Mouse (Mus musculus) embryo, embryonic 11.5 days (tissue): Measurements from ENCODE around the gene Tcerg1l.

ENCODE experiments used
- DNase-seq: peaks from one replicate; pipeline ENCODE4 v3.0.0-alpha.2; 2012; ENCODE audit warnings: low read depth, low spot score

Tcerg1l gene

DNA sequence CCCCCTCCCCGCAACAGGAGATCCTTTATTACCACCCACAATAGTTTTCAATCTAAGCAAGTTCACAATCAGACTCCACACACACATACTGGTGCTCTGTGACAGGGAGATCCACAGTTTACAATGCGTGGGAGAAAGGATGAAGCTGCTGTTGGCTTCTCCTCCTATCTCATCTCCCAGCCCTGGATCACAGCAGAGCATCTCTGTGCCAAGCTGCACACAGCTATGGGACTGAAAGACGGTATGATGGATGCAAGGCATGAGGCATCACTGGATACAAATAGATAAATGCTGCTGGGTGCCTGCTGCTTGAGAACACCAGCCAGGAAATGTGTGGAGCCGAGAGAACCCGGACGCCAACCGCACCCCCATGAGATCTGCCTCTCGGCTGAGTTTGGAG, 32.0 kb downstream of the Tcerg1l start:
- no peak for DNase-seq

GRCm38 (mm10) chr7:138357475-138357874, 40.1 kb downstream of the Tcerg1l start:
- DNase-seq = no peak

DNA sequence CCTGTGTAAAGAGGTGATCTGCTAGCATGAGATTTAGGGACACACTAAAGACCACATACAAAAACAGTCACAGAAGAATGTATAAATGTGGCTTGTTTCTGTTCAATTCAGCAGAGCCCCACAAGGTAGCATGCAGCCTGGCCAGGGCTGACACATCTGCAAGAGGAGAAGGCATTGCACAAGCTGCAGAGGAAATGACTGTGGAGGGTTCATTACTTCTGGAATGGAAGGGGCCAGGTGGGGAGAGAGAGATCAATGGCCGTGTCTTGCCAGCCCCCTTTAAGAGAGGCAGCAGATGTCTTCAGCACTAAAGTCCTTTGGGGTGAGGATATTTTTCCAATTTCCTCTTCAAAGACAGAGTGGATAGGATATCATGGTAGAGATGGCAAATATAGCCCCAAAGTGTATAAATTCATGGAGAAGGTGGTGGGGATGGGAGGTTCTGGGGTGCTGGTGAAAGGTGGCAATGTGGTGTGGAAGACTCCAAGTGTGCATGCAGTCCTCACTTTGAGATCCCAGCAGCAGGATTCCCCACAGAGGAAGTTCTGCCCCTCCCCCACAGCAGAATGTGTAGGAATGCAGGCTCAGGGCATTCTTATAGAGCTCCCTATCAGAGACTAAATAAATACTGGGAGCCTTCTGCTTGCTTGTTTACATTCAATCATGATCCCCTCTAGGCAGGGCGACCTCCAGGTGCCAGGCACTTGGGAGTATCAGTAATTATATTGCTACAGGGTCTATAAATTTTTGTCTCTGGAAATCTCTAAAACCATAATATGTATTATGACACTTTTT, 40.7 kb downstream of the Tcerg1l start:
- peak; percentile 20 for DNase-seq

DNA sequence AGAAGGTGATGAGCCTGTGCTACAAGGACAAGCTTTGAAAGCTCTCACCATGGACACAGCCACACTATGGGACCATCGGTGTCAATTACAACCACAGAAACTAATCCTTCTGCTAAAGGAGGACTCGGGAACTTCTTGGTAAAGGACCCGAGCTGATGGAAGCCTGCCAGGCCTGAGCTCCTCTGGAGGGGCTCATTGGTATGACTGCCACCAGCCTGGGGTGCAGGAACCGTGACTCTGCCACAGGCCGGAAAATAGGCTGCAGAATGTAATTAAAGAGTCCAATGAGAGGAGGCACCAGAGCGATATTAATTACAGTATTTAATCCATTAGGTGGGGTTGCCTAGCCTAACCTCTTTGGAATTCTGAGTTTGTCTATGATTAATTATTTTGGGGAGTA, 52.1 kb downstream of the Tcerg1l start:
- DNase-seq = no peak

DNA sequence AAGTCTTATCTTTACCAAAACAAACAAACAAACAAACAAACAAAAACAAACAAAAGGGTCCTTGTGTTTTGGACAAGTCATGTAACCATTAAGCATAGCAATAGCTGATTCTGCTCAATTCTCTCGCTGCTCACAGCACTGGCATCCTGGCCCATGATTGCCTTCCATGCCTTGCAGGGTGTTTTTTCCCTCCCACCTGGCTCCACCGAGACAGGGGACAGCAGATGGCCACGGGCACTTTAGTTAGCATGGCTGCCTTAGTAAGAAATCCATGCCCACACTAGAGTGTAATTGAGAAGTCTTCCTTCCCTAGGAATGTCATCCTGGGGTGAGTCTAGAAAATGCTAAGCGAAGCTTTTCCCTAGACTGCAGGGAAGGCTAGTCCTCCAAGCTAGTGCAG, 59.1 kb downstream of the Tcerg1l start:
- no peak for DNase-seq

DNA sequence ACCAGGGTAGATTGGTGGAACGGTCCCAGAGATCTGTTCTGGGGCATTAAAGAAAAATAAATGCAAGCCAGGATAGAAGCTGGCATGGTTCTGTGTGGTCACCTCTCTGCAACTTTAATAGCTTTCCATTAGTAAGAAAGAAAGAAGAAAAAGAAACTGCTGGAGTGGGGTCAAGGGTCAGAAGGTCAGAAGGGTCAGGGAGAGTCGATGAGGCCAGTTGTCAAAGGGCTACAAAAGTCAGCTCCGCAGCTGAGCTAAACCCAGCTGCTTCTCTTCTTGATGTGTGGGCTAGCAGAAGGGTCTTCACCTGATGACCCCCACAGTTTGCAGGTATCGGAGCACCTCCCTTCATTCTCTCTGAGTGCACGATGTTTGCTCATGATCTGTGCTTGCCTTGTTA, 59.6 kb downstream of the Tcerg1l start:
- no peak for DNase-seq

GRCm38 (mm10) chr7:138332504-138333168, 64.9 kb downstream of the Tcerg1l start:
- DNase-seq = no peak

DNA sequence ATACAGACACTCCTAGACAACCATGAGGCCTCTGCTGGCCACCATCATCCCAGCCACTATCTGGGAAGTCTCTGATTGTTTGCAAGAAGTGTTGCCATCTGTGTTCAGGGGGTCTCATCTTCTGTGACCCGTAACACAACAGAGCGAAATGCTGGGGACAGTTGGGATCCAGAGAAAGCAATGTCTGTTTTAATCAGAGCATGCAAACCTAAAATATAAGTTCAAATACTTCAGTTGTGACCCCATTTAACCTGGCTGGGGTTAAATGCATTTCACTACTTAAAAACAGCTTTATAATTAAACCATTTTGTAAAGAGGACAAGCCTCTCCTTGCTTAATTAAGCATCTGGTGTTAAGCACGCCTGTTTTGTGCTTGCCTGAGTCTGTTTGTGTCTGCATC, 66.3 kb downstream of the Tcerg1l start:
- DNase-seq = no peak

- no peak for DNase-seq
Measured at GRCm38 (mm10) chr7:138328637-138329036, 68.9 kb downstream of the Tcerg1l start.

DNA sequence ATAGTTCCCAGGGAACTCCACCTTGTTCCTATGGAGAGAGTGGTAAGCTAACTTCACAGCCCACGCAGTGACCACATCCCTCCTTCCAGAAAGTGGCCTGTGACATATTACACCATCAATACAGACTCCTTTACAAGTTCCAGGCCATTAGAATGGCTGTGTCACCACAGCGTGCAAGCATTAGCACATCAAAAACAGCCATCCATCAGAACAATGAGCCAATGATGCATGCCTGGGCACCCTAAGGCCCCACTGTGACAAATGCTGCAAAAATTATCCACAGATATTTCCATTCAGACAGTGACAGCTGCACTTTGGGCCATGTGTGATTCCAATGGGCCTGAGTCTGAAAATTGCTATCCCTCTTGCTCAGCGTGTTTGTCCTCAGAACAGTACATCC, 70.8 kb downstream of the Tcerg1l start:
- no peak for DNase-seq

DNA sequence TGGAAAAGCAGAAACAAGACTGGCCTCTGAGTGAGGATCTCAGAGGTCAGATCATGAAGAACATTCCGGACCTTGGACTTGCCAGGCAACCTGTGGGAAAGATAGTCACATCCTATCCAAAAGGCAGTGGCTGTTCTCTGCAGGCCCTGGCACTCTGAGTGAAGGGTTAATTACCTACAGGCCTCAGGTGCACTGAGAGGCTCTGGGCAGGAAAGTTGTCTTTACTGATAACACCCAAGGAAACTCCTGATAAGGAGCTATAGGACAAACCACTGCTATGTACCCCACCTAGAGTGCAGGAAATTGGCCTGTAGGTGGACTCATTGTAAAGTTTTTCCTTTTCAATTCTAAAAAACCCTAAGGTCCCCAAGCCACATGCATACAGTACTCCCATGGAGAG, 83.8 kb downstream of the Tcerg1l start:
- DNase-seq = no peak

- DNase-seq = no peak
Measured at GRCm38 (mm10) chr7:138306126-138306525, 91.4 kb downstream of the Tcerg1l start.

- DNase-seq = no peak
Measured at GRCm38 (mm10) chr7:138284790-138285189, 112.7 kb downstream of the Tcerg1l start.

DNA sequence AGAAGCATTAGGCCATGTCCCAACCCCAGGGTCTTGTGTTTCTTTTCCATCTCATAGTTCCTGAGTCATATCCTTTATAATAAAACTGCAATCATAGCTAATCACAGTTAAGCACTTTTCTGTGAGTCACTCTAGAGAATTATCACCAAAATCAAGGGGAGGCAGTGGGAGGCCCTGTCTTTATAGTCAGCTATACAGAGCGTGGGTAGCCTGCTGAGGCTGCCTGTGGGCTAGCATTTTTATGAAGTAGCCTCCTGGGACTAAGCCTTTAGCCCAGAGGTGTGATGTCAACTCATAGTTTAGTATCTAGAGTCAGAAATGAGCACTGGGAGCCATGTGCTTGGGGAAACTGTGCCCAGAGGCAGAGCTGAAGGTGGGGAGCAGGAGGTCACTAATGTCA, 122.3 kb downstream of the Tcerg1l start:
- DNase-seq = no peak

GRCm38 (mm10) chr7:138271328-138271727, 126.2 kb downstream of the Tcerg1l start:
- DNase-seq = no peak

DNA sequence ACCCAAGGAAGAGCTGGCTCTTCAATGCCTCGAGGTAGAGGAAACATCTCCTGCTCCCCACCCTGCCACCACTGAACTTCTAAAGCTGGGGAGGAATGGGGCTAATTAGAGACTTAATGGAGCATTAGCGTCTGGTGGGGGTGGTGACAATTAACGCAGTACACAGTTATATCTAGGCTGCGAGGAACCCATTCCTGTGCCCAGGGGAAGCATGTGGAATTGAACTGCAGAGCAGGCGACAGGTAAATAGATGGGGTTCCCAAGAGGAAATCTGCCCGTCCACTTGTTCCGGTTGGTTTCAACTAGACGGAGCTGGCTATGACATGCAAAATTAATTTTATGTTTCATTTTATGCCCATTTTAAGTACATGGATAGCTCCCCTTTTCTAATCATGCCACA, 128.1 kb downstream of the Tcerg1l start:
- DNase-seq = no peak

- DNase-seq = peak; percentile 19
Measured at GRCm38 (mm10) chr7:138267976-138268646, 129.4 kb downstream of the Tcerg1l start.

- DNase-seq = no peak
Measured at GRCm38 (mm10) chr7:138248612-138249011, 148.9 kb downstream of the Tcerg1l start.

- no peak for DNase-seq
Measured at GRCm38 (mm10) chr7:138248176-138248575, 149.4 kb downstream of the Tcerg1l start.

- no peak for DNase-seq
Measured at GRCm38 (mm10) chr7:138246684-138247083, 150.8 kb downstream of the Tcerg1l start.

- no peak for DNase-seq
Measured at GRCm38 (mm10) chr7:138242229-138242628, 155.3 kb downstream of the Tcerg1l start.

DNA sequence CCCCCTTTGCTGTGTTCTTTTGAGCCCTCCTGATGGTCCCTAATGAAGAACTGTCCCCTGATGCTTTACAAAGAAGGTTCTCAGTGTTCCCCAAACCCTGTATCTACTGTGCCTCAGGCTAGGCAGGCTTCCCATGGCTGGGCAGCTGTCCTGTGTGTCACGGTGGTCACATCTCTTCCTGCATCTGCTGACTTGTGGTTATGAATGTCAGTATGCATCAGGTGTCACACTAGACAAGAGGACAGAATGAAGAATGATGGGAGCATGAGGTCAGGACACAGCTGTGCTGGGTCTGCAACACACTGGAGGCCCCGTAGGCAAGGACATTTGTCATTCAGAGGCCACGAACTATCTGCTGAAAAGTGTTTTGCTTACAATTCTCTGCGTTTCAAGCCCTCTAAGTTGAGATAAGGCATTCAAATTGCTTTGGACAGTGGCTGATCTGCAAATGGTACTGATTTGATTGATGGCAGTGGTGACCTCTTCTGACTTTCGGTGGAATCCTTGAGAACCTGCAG, 159.8 kb downstream of the Tcerg1l start:
- no peak for DNase-seq
